Mouse (Mus musculus): ENCODE measurements at regions not wholly inside any gene's neighbourhood (a gene's known extent, or its start where the extent isn't known, plus 50 kb on each side); places are given as distances from the start of the nearest gene placed in this dataset.

GRCm38 (mm10) chr19:15851622-15852021, 95.5 kb downstream of the Psat1 start:
- DNase-seq (ENCODE audit: low spot score in 2 of 2) = no peak

GRCm38 (mm10) chr19:15850722-15851121, 96.4 kb downstream of the Psat1 start:
- no peak for DNase-seq (ENCODE audit: low spot score in 2 of 2)

GRCm38 (mm10) chr19:15849235-15849634, 97.9 kb downstream of the Psat1 start:
- no peak for DNase-seq (ENCODE audit: low spot score in 2 of 2)

- DNase-seq (ENCODE audit: low spot score in 2 of 2) = peak in 1 of 2 experiments; percentile 18
Measured at GRCm38 (mm10) chr19:15838327-15838726, 108.8 kb downstream of the Psat1 start.

GRCm38 (mm10) chr19:15837715-15838175, 109.4 kb downstream of the Psat1 start:
- DNase-seq (ENCODE audit: low spot score in 2 of 2) = no peak

GRCm38 (mm10) chr19:15836956-15837714, 110.0 kb downstream of the Psat1 start:
- no peak for DNase-seq (ENCODE audit: low spot score in 2 of 2)

- no peak for DNase-seq (ENCODE audit: low spot score in 2 of 2)
Measured at GRCm38 (mm10) chr19:15836201-15836955, 110.8 kb downstream of the Psat1 start.

GRCm38 (mm10) chr19:15830385-15830784, 116.8 kb downstream of the Psat1 start:
- no peak for DNase-seq (ENCODE audit: low spot score in 2 of 2)

GRCm38 (mm10) chr19:15829158-15829557, 118.0 kb downstream of the Psat1 start:
- DNase-seq (ENCODE audit: low spot score in 2 of 2) = no peak

- DNase-seq (ENCODE audit: low spot score in 2 of 2) = no peak
Measured at GRCm38 (mm10) chr19:15827990-15828705, 119.0 kb downstream of the Psat1 start.

GRCm38 (mm10) chr19:15827120-15827989, 119.8 kb downstream of the Psat1 start:
- no peak for DNase-seq (ENCODE audit: low spot score in 2 of 2)

GRCm38 (mm10) chr19:15823688-15824371, 123.3 kb downstream of the Psat1 start:
- no peak for DNase-seq (ENCODE audit: low spot score in 2 of 2)

- no peak for DNase-seq (ENCODE audit: low spot score in 2 of 2)
Measured at GRCm38 (mm10) chr19:15820020-15820419, 127.1 kb downstream of the Psat1 start.

- DNase-seq (ENCODE audit: low spot score in 2 of 2) = no peak
Measured at GRCm38 (mm10) chr19:15815166-15815565, 132.0 kb downstream of the Psat1 start.

GRCm38 (mm10) chr19:15809008-15809407, 138.1 kb downstream of the Psat1 start:
- DNase-seq (ENCODE audit: low spot score in 2 of 2) = no peak

GRCm38 (mm10) chr19:15807681-15808080, 139.5 kb downstream of the Psat1 start:
- no peak for DNase-seq (ENCODE audit: low spot score in 2 of 2)

- DNase-seq (ENCODE audit: low spot score in 2 of 2) = no peak
Measured at GRCm38 (mm10) chr19:15803131-15803889, 143.8 kb downstream of the Psat1 start.

GRCm38 (mm10) chr19:15802641-15803040, 144.5 kb downstream of the Psat1 start:
- no peak for DNase-seq (ENCODE audit: low spot score in 2 of 2)

- DNase-seq (ENCODE audit: low spot score in 2 of 2) = peak; percentile 84 to 91
Measured at GRCm38 (mm10) chr19:15801811-15802486, 145.2 kb downstream of the Psat1 start.
